Mouse (Mus musculus) central nervous system, embryonic 18 days (tissue): Measurements from ENCODE around the gene Zfp213. TPM values are rescaled to one million over a fixed set of nuclear protein-coding genes. Genes with fewer than 3 reads are reported as not detected.

Experiments used
- polyA plus RNA-seq: library from polyadenylated mRNA; depleted of rRNA; stranded (reverse); fragments of >200 nt; gene quantifications from 2 replicates; pipeline ENCODE4 v1.2.3, GENCODE M21; 2012; rRNA removed

Zfp213 gene
- 12.9 and 13.4 TPM in 2 replicates for polyA plus RNA-seq

DNA sequence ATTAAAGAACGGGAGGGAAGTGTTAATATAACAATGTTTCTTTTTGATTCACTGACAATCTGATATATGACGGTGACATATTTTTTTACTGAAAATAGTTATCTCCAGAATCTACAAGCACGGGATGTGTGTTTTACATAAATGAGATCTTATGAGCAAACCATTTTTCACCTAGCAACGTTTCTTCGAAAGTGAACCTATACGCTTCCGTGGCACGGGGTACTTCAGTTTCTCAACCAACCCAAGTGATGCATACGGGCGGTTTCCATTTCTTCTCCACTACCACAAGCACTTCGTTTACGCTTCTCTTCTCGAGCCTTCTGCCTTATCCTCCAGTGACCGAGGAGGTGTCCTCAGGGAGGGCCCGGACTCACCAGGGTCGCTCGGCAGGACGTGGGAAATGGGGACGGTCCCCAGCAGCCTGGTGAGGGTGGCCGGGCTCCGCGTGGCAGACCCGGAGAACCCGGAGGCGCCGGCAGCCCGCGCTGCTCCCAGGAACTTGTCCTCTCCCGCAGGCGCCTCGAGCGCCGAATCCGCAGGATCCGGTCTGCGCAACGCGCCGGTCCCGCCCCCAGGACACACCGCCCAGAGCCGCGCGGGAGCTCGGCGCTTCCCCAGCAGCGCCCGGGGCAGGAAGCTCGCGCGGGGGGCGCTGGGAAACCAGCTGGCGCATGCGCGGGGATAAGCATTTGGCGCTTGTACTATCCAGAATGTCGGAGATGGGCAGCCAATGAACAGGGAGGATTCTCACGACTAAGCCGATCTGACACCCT, at the start of gene Zfp213:
Gene Zfp213 (minus strand): TSS at position 644 of the 773 bp plus-strand sequence.

DNA sequence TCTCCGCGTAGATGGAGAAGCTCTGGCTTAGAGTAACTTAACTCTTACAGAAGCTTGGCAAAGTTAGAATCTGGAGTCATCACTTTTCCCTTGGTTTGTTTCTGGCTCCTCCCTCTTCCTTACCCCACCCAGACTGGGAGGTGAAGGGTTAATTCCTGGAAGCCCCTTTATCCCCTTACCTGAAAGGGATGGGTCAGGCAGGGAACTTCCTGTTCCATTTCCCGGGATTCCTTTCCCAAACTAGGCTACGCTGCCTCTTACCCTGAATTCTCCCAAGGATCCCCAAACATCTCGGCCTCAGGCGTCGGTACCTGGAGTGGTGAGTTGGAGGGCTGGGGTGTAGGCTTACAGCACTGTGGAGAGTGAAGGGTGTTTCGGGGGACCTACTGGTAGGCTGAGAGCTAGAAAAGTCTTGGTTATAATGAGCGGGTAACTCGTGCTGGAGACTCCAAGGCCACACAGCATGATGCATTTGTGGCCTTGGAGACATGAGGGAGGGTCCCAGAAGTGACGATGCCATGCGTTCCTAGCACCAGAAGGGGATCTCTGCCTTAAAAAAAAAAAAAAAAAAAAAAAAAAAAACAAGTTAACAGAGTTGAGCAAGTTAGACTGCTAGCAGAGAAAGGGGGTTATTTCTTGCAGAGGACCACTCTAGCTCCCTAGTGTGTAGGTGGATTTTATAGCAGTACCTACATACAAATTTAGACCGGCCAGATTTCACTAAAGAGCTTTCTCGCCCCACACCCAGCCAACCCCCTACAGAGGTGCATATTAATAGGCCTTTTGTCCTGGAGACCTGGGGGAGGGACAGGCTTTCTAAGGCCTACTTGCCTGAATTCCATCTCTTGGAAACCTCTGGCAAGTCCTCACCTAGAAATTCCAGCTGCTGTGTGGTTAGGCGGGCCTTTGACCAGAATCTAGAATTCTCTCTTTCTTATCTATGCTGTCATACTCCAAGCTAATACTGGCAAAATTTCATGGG, 36.9 kb upstream of the Zfp213 start, which contains the start of gene Zscan10:
Gene Zscan10 (plus strand): TSS at position 216 of the 982 bp plus-strand sequence.

DNA sequence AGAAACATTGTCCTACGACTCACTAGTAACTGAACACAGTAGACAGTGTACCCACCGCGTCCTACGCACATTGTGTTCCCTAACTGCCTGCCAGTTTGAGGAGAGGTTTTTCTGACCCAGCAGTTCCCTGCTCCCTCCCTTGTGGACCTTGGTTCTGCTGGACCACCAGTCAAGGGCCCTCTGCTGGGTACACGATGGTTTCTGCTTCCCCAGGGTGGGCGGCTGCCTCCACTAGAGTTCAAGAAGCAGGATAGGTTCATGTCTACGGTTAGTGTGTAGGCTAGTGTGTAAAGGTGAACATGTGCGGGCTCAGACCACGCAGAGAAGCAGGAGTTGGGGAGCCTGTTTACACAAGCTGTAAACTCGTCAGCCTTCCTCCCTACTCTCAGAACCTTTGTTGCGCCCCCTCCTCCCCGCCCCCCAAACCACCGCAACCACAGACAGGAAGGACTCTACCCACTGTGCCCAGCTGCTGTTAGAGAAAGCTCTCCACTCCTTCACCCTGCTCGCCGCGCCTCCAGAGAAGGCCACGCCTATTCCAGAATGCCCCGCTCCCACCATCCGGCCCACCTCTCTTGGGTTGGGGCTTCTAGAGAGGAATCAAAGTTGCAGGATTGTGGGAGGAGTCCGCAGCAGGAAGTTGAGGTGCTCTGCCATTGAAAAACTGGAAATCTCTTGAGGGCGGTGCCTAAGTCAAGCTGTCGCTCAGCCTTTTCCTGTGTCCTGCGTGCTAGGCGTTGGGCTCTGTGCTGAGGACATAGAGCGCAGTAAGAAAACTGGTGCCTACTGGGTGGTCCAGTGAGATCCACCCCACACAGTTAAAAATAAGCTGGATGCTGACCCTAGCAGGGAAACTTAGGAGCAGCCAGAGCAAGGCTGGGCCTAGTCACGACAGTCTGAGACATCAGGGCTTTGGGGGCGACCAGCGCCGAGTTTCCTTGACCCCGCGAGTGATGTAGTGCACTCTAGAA, 34.8 kb upstream of the Zfp213 start, which contains the start of gene Zfp13:
Gene Zfp13 (minus strand): TSS at position 906 of the 971 bp plus-strand sequence.

Other genes starting within 250 kb of the Zfp213 start
- not detected in 2 replicates for gene Vmn2r115, start 220.5 kb downstream of the Zfp213 start, polyA plus RNA-seq
- gene Vmn2r116, start 179.6 kb downstream of the Zfp213 start, polyA plus RNA-seq, result not detected in 2 replicates
- not detected in 2 replicates for gene Vmn2r117, start 84.5 kb downstream of the Zfp213 start, polyA plus RNA-seq
- 35.4 and 39.3 TPM in 2 replicates for gene Zfp13, start 35.2 kb upstream of the Zfp213 start, polyA plus RNA-seq
- 0.08 and 0.12 TPM in 2 replicates for gene Zscan10, start 36.6 kb upstream of the Zfp213 start, polyA plus RNA-seq
- 0.87 and 1.0 TPM in 2 replicates for gene Mmp25, start 81.0 kb upstream of the Zfp213 start, polyA plus RNA-seq
- 0.13 and 0.22 TPM in 2 replicates for gene Bicdl2, start 96.3 kb upstream of the Zfp213 start, polyA plus RNA-seq
- gene Hcfc1r1, start 109.4 kb upstream of the Zfp213 start, polyA plus RNA-seq, result 86.9 and 88.9 TPM in 2 replicates
- gene Thoc6, start 109.6 kb upstream of the Zfp213 start, polyA plus RNA-seq, result 28.9 and 33.0 TPM in 2 replicates
- 2.5 and 3.4 TPM in 2 replicates for gene Tnfrsf12a, start 113.2 kb upstream of the Zfp213 start, polyA plus RNA-seq
- gene Cldn6, start 115.0 kb upstream of the Zfp213 start, polyA plus RNA-seq, result 0.54 and 0.72 TPM in 2 replicates
- gene Cldn9, start 119.8 kb upstream of the Zfp213 start, polyA plus RNA-seq, result 0.40 and 0.47 TPM in 2 replicates
- gene 1520401A03Rik, start 158.5 kb upstream of the Zfp213 start, polyA plus RNA-seq, result 0.17 and 0.32 TPM in 2 replicates
- gene Pkmyt1, start 162.1 kb upstream of the Zfp213 start, polyA plus RNA-seq, result 19.8 and 20.8 TPM in 2 replicates
- gene Paqr4, start 176.6 kb upstream of the Zfp213 start, polyA plus RNA-seq, result 33.9 and 34.7 TPM in 2 replicates
- 1.3 and 1.6 TPM in 2 replicates for gene Kremen2, start 181.6 kb upstream of the Zfp213 start, polyA plus RNA-seq
- gene Flywch1, start 207.4 kb upstream of the Zfp213 start, polyA plus RNA-seq, result 80.5 and 83.9 TPM in 2 replicates
- gene Flywch2, start 221.8 kb upstream of the Zfp213 start, polyA plus RNA-seq, result 46.4 and 59.7 TPM in 2 replicates
- 446 and 518 TPM in 2 replicates for gene Srrm2, start 226.3 kb upstream of the Zfp213 start, polyA plus RNA-seq